In genomic region chr11:97029686-97030417, GRCm38 (mm10) we compare ENCODE assay signal across 8 mouse cellular contexts. TPM values are rescaled to one million over a fixed set of nuclear protein-coding genes. Genes with fewer than 3 reads are reported as not detected.
DNase-seq lines count a peak whose midpoint lies in the region; ATAC-seq and TF ChIP-seq lines count a peak whose summit lies in the region.

Gene Scrn2 (plus strand): TSS chr11:97029938.

- no peak within 1 kb of the TSS for H3K27ac ChIP-seq in CH12.LX (ENCODE audit: insufficient read depth, low read depth)
- peak within 1 kb of the TSS; percentile 50; the same call in 1 of the 2 replicates for H3K27ac ChIP-seq in forebrain, embryonic 11.5 days (ENCODE audit: low read depth, low read length)
- H3K27ac ChIP-seq in liver, postnatal 0 days (ENCODE audit: low read depth): peak within 1 kb of the TSS; percentile 62
- H3K27ac ChIP-seq in neural tube, embryonic 13.5 days (replicated peaks): peak within 1 kb of the TSS; percentile 72
- H3K27ac ChIP-seq in testis, adult 2 months (ENCODE audit: control insufficient read depth, insufficient read depth, low read depth, low read length): peak within 1 kb of the TSS; percentile 58

- dilution Hi-C loops in CH12.LX (cut with MboI; ENCODE audit: extremely low pct_ligation_motif_present, extremely low pct_unique_long_range_greater_than_20kb, low sequenced_read_pairs): no loop called here

- TF ChIP-seq CTCF in CH12.LX (conservative IDR thresholded peaks at IDR 0.05 in 1 of 2, IDR thresholded peaks at IDR 0.05 in 1 of 2; ENCODE audit: low read depth in 2 of 2, low read length in 2 of 2): peak; percentile 57 to 96; a peak in 3 of 4 replicates
- peak; percentile 92 for TF ChIP-seq CTCF in liver, postnatal 0 days (IDR thresholded peaks at IDR 0.05; ENCODE audit: low read depth)
- TF ChIP-seq CTCF in testis, adult 2 months (IDR thresholded peaks at IDR 0.05; ENCODE audit: control insufficient read depth, insufficient read depth, insufficient replicate concordance, low read depth, low read length): peak; percentile 85

- intact Hi-C loops in heart, postnatal 10 days (cut with DNase I): no loop called here

- peak; percentile 49; the same call in 1 of the 2 replicates for ATAC-seq in forebrain, embryonic 11.5 days (replicated peaks; ENCODE audit: low FRiP score)
- ATAC-seq in liver, postnatal 0 days: peak; percentile 83
- peak; percentile 79 for ATAC-seq in neural tube, embryonic 13.5 days (ENCODE audit: low read depth)

- 2% methylated on average over 25 of the region's 25 CpGs for WGBS in forebrain, embryonic 11.5 days
- under 1% methylated on average over 25 of the region's 25 CpGs for WGBS in liver, postnatal 0 days (ENCODE audit: insufficient replicate concordance)
- under 1% methylated on average over 25 of the region's 25 CpGs for WGBS in neural tube, embryonic 13.5 days

- peaks cover 21 to 42% of the 10 kb centered on the region in 2 experiments for H3K36me3 ChIP-seq in CH12.LX (replicated peaks in 1 of 2; ENCODE audit: control insufficient read depth in 1 of 2, insufficient read depth in 1 of 2, low read length in 1 of 2)
- no peaks in the 10 kb centered on the region; the same call in 1 of the 2 replicates for H3K36me3 ChIP-seq in forebrain, embryonic 11.5 days (ENCODE audit: control insufficient read depth, insufficient read depth, low read length)
- H3K36me3 ChIP-seq in liver, postnatal 0 days (replicated peaks; ENCODE audit: insufficient read depth, low read length): no peaks in the 10 kb centered on the region
- H3K36me3 ChIP-seq in neural tube, embryonic 13.5 days: no peaks in the 10 kb centered on the region
- no peaks in the 10 kb centered on the region for H3K36me3 ChIP-seq in testis, adult 2 months (ENCODE audit: control insufficient read depth, insufficient read depth, low read length)

- TF ChIP-seq EP300 in CH12.LX (IDR thresholded peaks at IDR 0.05; ENCODE audit: low read length): no peak
- TF ChIP-seq EP300 in liver, postnatal 0 days (IDR thresholded peaks at IDR 0.05; ENCODE audit: low read depth): no peak

- H3K9ac ChIP-seq in CH12.LX (ENCODE audit: insufficient read depth, low read depth): peak within 1 kb of the TSS; percentile 66
- peak within 1 kb of the TSS; percentile 88 for H3K9ac ChIP-seq in forebrain, embryonic 11.5 days (ENCODE audit: low read length)
- H3K9ac ChIP-seq in liver, postnatal 0 days (replicated peaks): peak within 1 kb of the TSS; percentile 72
- peak within 1 kb of the TSS; percentile 76 for H3K9ac ChIP-seq in neural tube, embryonic 13.5 days

- no peaks in the 10 kb centered on the region for H3K9me3 ChIP-seq in CH12.LX (replicated peaks; ENCODE audit: low read length)
- H3K9me3 ChIP-seq in forebrain, embryonic 11.5 days (ENCODE audit: control insufficient read depth, low read length): no peaks in the 10 kb centered on the region
- no peaks in the 10 kb centered on the region for H3K9me3 ChIP-seq in liver, postnatal 0 days (ENCODE audit: low read length)
- no peaks in the 10 kb centered on the region for H3K9me3 ChIP-seq in neural tube, embryonic 13.5 days

- H3K4me3 ChIP-seq in CH12.LX (replicated peaks in 1 of 3; ENCODE audit: low read depth in 2 of 3, low read length in 2 of 3, poor library complexity in 1 of 3): peak within 1 kb of the TSS; percentile 60 to 87 (median 66)
- peak within 1 kb of the TSS; percentile 62 for H3K4me3 ChIP-seq in forebrain, embryonic 11.5 days (ENCODE audit: low read depth, low read length)
- peak within 1 kb of the TSS; percentile 68 for H3K4me3 ChIP-seq in liver, postnatal 0 days (ENCODE audit: low read depth, low read length)
- H3K4me3 ChIP-seq in neural tube, embryonic 13.5 days: peak within 1 kb of the TSS; percentile 57
- H3K4me3 ChIP-seq in testis, adult 2 months (ENCODE audit: control insufficient read depth, low read depth, low read length): peak within 1 kb of the TSS; percentile 81

- H3K79me2 ChIP-seq in CH12.LX (replicated peaks; ENCODE audit: control insufficient read depth, extremely low read depth, insufficient read depth, poor library complexity, severe bottlenecking): 0 out of 2 replicates have a peak, but pooled peaks cover under 1% of the 10 kb centered on the region

- TF ChIP-seq RAD21 in CH12.LX (IDR thresholded peaks at IDR 0.05; ENCODE audit: low read depth, low read length): peak; percentile 68

- no peaks in the 10 kb centered on the region for H3K27me3 ChIP-seq in CH12.LX (replicated peaks)
- H3K27me3 ChIP-seq in forebrain, embryonic 11.5 days (ENCODE audit: control insufficient read depth, insufficient read depth, low read length): peaks cover 6% of the 10 kb centered on the region; the same call in 1 of the 2 replicates
- H3K27me3 ChIP-seq in liver, postnatal 0 days (ENCODE audit: insufficient read depth, low read length): 0 out of 2 replicates have a peak, but pooled peaks cover under 1% of the 10 kb centered on the region
- peaks cover 4% of the 10 kb centered on the region for H3K27me3 ChIP-seq in neural tube, embryonic 13.5 days
- no peaks in the 10 kb centered on the region for H3K27me3 ChIP-seq in testis, adult 2 months (ENCODE audit: control insufficient read depth, insufficient read depth, low read length)

- peak; percentile 65 for TF ChIP-seq POLR2A in CH12.LX (IDR thresholded peaks at IDR 0.05; ENCODE audit: low read depth, low read length)
- TF ChIP-seq POLR2A in testis, adult 2 months (IDR thresholded peaks at IDR 0.05; ENCODE audit: control insufficient read depth, low read depth, low read length): no peak; the same call in 1 of the 2 replicates

- DNase-seq in CH12.LX (ENCODE audit: extremely low read depth): peak; percentile 94
- DNase-seq in c-Kit-positive CD71-positive TER-119-negative erythroid progenitor cells, embryonic 14.5 days (ENCODE audit: low read depth): peak; percentile 75
- DNase-seq in forebrain, embryonic 11.5 days (ENCODE audit: low spot score): peak; percentile 95
- DNase-seq in heart, postnatal 10 days: peak; percentile 87 to 90
- peak; percentile 92 for DNase-seq in kidney, postnatal 4 days
- DNase-seq in liver, postnatal 0 days: peak; percentile 93

- H3K4me1 ChIP-seq in CH12.LX (ENCODE audit: control insufficient read depth in 1 of 2, insufficient read depth in 2 of 2): peaks cover 6 to 30% of the 10 kb centered on the region in 2 experiments; a peak in 2 of 4 replicates
- H3K4me1 ChIP-seq in forebrain, embryonic 11.5 days (replicated peaks; ENCODE audit: control insufficient read depth, insufficient read depth, low read length): peaks cover 12% of the 10 kb centered on the region
- H3K4me1 ChIP-seq in liver, postnatal 0 days (ENCODE audit: insufficient read depth): peaks cover 17% of the 10 kb centered on the region
- peaks cover 15% of the 10 kb centered on the region for H3K4me1 ChIP-seq in neural tube, embryonic 13.5 days (replicated peaks)
- peaks cover 19% of the 10 kb centered on the region for H3K4me1 ChIP-seq in testis, adult 2 months (ENCODE audit: control insufficient read depth, insufficient read depth, low read length)

- peak within 1 kb of the TSS; percentile 77 for H3K4me2 ChIP-seq in CH12.LX (ENCODE audit: insufficient read depth, low read depth, poor library complexity, severe bottlenecking)
- H3K4me2 ChIP-seq in forebrain, embryonic 11.5 days (ENCODE audit: low read depth, low read length, severe bottlenecking): peak within 1 kb of the TSS; percentile 84
- peak within 1 kb of the TSS; percentile 88 for H3K4me2 ChIP-seq in liver, postnatal 0 days (ENCODE audit: low read depth, low read length)
- peak within 1 kb of the TSS; percentile 79 for H3K4me2 ChIP-seq in neural tube, embryonic 13.5 days

- in situ Hi-C loops in CH12.LX (cut with MboI; ENCODE audit: low pct_ligation_motif_present, low pct_unique_long_range_greater_than_20kb, low sequenced_read_pairs): no loop called here

TF ChIP-seq in CH12.LX, 34 proteins besides CTCF, POLR2A, EP300 and RAD21 (continues in another document):
- TF ChIP-seq POLR2AphosphoS2 (IDR thresholded peaks at IDR 0.05; ENCODE audit: low read depth, low read length) (no peak), TCF12 (IDR thresholded peaks at IDR 0.05; ENCODE audit: low read depth, low read length) (peak; percentile 31; the same call in 1 of the 2 replicates), PAX5 (IDR thresholded peaks at IDR 0.05; ENCODE audit: low read length) (no peak), ELF1 (IDR thresholded peaks at IDR 0.05; ENCODE audit: low read depth, low read length) (peak; percentile 72; the same call in 1 of the 2 replicates), USF2 (conservative IDR thresholded peaks at IDR 0.05; ENCODE audit: low read depth, low read length) (0 out of 2 replicates have a peak, but pooled peaks have one; percentile 13), MXI1 (IDR thresholded peaks at IDR 0.05; ENCODE audit: low read depth, low read length) (peak; percentile 97), JUN (IDR thresholded peaks at IDR 0.05; ENCODE audit: insufficient read depth, low read depth, low read length) (no peak), UBTF (IDR thresholded peaks at IDR 0.05; ENCODE audit: low read depth, low read length) (no peak), CHD2 (IDR thresholded peaks at IDR 0.05; ENCODE audit: low read length) (no peak; the same call in 1 of the 2 replicates), ZKSCAN1 (IDR thresholded peaks at IDR 0.05; ENCODE audit: borderline replicate concordance, low read depth, low read length) (no peak), ZNF384 (IDR thresholded peaks at IDR 0.05; ENCODE audit: low read depth, low read length) (no peak), MYC (IDR thresholded peaks at IDR 0.05; ENCODE audit: low read depth, low read length) (peak; percentile 89), SMC3 (IDR thresholded peaks at IDR 0.05; ENCODE audit: low read depth, low read length) (peak; percentile 88), MAZ (IDR thresholded peaks at IDR 0.05; ENCODE audit: low read depth, low read length) (peak; percentile 43), NELFE (IDR thresholded peaks at IDR 0.05; ENCODE audit: low read depth, low read length) (peak; percentile 43; the same call in 1 of the 2 replicates), ZC3H11A (IDR thresholded peaks at IDR 0.05; ENCODE audit: low read depth, low read length) (no peak; the same call in 1 of the 2 replicates), ETS1 (conservative IDR thresholded peaks at IDR 0.05; ENCODE audit: low read depth, low read length) (no peak), ZMIZ1 (IDR thresholded peaks at IDR 0.05; ENCODE audit: low read depth, low read length) (peak; percentile 61; the same call in 1 of the 2 replicates)

RNA-seq across cellular contexts. Expression of gene Scrn2, which starts in this region (rescaled TPM):
- total RNA-seq in CH12.LX (2012; rRNA removed) (55.8 and 63.9 TPM in 2 replicates), CH12.LX (2014; rRNA removed) (34.5 and 37.5 TPM in 2 replicates)
- 35.2 and 41.1 TPM in 2 replicates for polyA plus RNA-seq in CH12.LX (2012; ENCODE audit: insufficient read length, low read depth)
- 31.2 and 31.6 TPM in 2 replicates for polyA plus RNA-seq in forebrain, embryonic 11.5 days (2014; fragmentation: Nextera tagmentation; extraction: Ambion mirVana)
- 10 to 100 TPM; 11.3 to 16.1 TPM for total RNA-seq in heart, postnatal 10 days (2021)
- 20.6 and 21.2 TPM in 2 replicates for polyA plus RNA-seq in liver, postnatal 0 days (2015; fragmentation: Nextera tagmentation; extraction: Ambion mirVana)
- polyA plus RNA-seq in neural tube, embryonic 13.5 days (2015; fragmentation: Nextera tagmentation; extraction: Ambion mirVana): 13.7 and 15.0 TPM in 2 replicates
- 8.9 and 9.4 TPM in 2 replicates for polyA plus RNA-seq in testis, adult 2 months (2012; rRNA removed)
